Mouse (Mus musculus): ENCODE measurements around the gene Ubp1.

Gene Ubp1

GRCm38 (mm10) chr9:113966838-113967237 lies 36.1 kb downstream of the Ubp1 start:
- no peak for ATAC-seq (ENCODE audit: insufficient number of reproducible peaks, low FRiP score, low TSS enrichment)

GRCm38 (mm10) chr9:113968967-113969366 lies 38.2 kb downstream of the Ubp1 start:
- no peak for ATAC-seq (ENCODE audit: insufficient number of reproducible peaks, low FRiP score, low TSS enrichment)

GRCm38 (mm10) chr9:113969399-113969798 lies 38.7 kb downstream of the Ubp1 start:
- no peak for ATAC-seq (ENCODE audit: insufficient number of reproducible peaks, low FRiP score, low TSS enrichment)

GRCm38 (mm10) chr9:113970041-113970440 lies 39.3 kb downstream of the Ubp1 start:
- no peak for ATAC-seq (ENCODE audit: insufficient number of reproducible peaks, low FRiP score, low TSS enrichment)

GRCm38 (mm10) chr9:113971615-113972014 lies 40.9 kb downstream of the Ubp1 start:
- no peak for ATAC-seq (ENCODE audit: insufficient number of reproducible peaks, low FRiP score, low TSS enrichment)

GRCm38 (mm10) chr9:113973857-113974256 lies 43.1 kb downstream of the Ubp1 start:
- no peak for ATAC-seq (ENCODE audit: insufficient number of reproducible peaks, low FRiP score, low TSS enrichment)

- ATAC-seq (ENCODE audit: insufficient number of reproducible peaks, low FRiP score, low TSS enrichment) = no peak
Measured at GRCm38 (mm10) chr9:113974945-113975344, 44.2 kb downstream of the Ubp1 start.

- ATAC-seq (ENCODE audit: insufficient number of reproducible peaks, low FRiP score, low TSS enrichment) = no peak
Measured at GRCm38 (mm10) chr9:113975442-113975841, 44.7 kb downstream of the Ubp1 start.

GRCm38 (mm10) chr9:113976264-113976663 lies 45.5 kb downstream of the Ubp1 start:
- no peak for ATAC-seq (ENCODE audit: insufficient number of reproducible peaks, low FRiP score, low TSS enrichment)

- ATAC-seq (ENCODE audit: insufficient number of reproducible peaks, low FRiP score, low TSS enrichment) = no peak
Measured at GRCm38 (mm10) chr9:113977225-113977840, 46.6 kb downstream of the Ubp1 start.

- ATAC-seq (ENCODE audit: insufficient number of reproducible peaks, low FRiP score, low TSS enrichment) = no peak
Measured at GRCm38 (mm10) chr9:113978656-113979055, 47.9 kb downstream of the Ubp1 start.

GRCm38 (mm10) chr9:113979356-113979755 lies 48.6 kb downstream of the Ubp1 start:
- 0 out of 2 replicates have a peak, but pooled peaks have one; percentile 8 for ATAC-seq (ENCODE audit: insufficient number of reproducible peaks, low FRiP score, low TSS enrichment)

GRCm38 (mm10) chr9:113981099-113981880 lies 50.6 kb downstream of the Ubp1 start:
- no peak for ATAC-seq (ENCODE audit: insufficient number of reproducible peaks, low FRiP score, low TSS enrichment)

GRCm38 (mm10) chr9:113982451-113982850 lies 51.7 kb downstream of the Ubp1 start:
- no peak for ATAC-seq (ENCODE audit: insufficient number of reproducible peaks, low FRiP score, low TSS enrichment)

- ATAC-seq (ENCODE audit: insufficient number of reproducible peaks, low FRiP score, low TSS enrichment) = no peak
Measured at GRCm38 (mm10) chr9:113982883-113983670, 52.3 kb downstream of the Ubp1 start.

GRCm38 (mm10) chr9:113984946-113985620 lies 54.3 kb downstream of the Ubp1 start:
- no peak for ATAC-seq (ENCODE audit: insufficient number of reproducible peaks, low FRiP score, low TSS enrichment)

GRCm38 (mm10) chr9:113990547-113991248 lies 60.0 kb downstream of the Ubp1 start:
- peak; percentile 61; the same call in 1 of the 2 replicates for ATAC-seq (ENCODE audit: insufficient number of reproducible peaks, low FRiP score, low TSS enrichment)

GRCm38 (mm10) chr9:113992810-113993209 lies 62.1 kb downstream of the Ubp1 start:
- ATAC-seq (ENCODE audit: insufficient number of reproducible peaks, low FRiP score, low TSS enrichment) = no peak

GRCm38 (mm10) chr9:113998311-113998710 lies 67.6 kb downstream of the Ubp1 start:
- no peak for ATAC-seq (ENCODE audit: insufficient number of reproducible peaks, low FRiP score, low TSS enrichment)

- ATAC-seq (ENCODE audit: insufficient number of reproducible peaks, low FRiP score, low TSS enrichment) = no peak
Measured at GRCm38 (mm10) chr9:114006801-114007200, 76.1 kb downstream of the Ubp1 start.

Data from cerebellum, adult (tissue).